Mouse (Mus musculus) heart, postnatal 14 days (tissue): ENCODE measurements around the gene Stx8. TPM values are rescaled to one million over a fixed set of nuclear protein-coding genes. Genes with fewer than 3 reads are reported as not detected.

Experiments
- DNase-seq, 2 experiments: peaks; one replicate each; pipeline ENCODE4 v3.0.0; 2021 to 2022
- intact Hi-C: fragments of 180-260 bp; cut with DNase I; formaldehyde crosslinking; loops from one replicate; pipeline ENCODE4 v1.15.1; 2025
- total RNA-seq, 2 experiments: library from RNA; stranded (reverse); gene quantifications; 2 replicates each; pipeline ENCODE4 v1.2.3; 2021

Gene Stx8
- total RNA-seq, 2 experiments from 2014 or later = 26.5 to 27.8 TPM

DNA sequence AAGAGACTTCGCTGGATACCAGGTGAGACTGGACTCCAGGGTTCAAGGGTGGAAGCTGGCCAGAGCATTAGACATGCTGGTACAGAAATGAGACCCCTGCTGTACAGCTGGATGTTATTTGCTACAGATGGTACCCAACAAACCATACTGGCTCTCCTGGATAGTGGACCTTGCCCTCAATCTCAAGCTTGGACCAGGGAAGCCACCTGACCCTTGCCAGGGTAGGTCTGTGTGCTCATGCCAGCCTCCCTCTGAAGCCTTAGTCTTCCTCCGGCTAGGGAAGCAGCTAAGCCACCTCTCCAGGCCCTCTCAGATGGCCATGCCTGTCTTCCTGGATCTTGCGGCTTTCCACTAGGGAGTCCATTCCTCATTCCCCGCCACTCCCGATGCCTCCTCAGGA, 244.7 kb downstream of the Stx8 start:
- no peak for DNase-seq
- intact Hi-C loops = loop anchor here (5.0 kb wide), 1 partner anchor 203 kb away; no protein-coding TSS in a partner anchor

DNA sequence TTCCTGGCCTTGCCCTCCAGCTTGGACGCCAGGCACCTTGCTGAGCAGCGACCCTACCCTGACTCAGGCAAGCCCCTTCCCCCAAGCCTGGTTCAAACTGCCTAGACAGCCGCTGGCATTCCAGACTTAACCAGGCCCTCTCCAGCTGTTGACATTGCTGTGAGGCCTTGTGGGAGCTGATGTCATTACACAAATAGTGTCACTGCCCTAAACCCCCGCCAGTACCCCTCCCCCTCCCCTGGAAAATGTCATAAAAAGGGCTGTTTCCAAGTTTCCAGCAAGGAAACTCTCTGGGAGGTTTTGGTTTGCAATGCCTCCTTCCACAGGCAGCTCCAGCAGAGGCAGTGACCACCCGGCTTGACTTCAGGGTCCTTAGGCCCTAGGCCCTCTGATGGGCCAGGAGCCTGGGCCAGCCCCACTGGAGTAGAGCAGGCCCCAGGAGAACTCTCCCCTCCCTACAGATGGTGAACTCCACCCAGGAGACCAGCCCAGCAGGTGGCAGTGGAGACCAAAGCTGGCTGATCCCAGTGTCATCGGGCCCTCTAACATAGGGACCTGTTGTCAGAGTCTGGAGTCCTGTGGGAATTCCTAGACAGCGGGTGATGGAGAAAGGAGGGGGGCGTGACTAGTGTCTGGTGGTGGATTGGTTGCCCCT, 246.1 kb downstream of the Stx8 start:
- DNase-seq = peak; percentile 73 to 76
- intact Hi-C loops = loop anchor here (2.0 to 5.0 kb wide), 2 partner anchors 197 to 205 kb away; no protein-coding TSS in a partner anchor

DNA sequence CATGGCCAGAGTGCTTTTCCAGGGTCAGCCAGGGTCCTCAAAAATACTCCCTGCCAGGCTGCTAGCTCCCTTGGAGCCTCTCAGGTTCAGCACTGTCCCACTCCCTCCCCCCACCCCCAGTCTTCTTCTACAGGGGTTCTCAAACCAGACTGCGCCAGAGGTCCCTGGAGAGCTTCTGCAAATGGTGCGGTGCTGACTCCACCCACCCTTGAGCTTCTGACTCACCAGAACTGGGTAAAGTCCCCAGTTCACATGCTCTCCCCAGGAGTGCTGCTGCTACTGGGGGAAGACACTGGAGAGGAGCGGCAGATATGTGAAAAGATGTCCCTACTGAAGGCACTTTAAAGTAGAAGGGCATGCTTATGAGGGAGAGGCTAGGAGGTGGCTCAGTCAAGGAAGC, 247.9 kb downstream of the Stx8 start:
- intact Hi-C loops = loop anchor here (2.0 to 5.0 kb wide), 2 partner anchors 195 to 207 kb away; no protein-coding TSS in a partner anchor

DNA sequence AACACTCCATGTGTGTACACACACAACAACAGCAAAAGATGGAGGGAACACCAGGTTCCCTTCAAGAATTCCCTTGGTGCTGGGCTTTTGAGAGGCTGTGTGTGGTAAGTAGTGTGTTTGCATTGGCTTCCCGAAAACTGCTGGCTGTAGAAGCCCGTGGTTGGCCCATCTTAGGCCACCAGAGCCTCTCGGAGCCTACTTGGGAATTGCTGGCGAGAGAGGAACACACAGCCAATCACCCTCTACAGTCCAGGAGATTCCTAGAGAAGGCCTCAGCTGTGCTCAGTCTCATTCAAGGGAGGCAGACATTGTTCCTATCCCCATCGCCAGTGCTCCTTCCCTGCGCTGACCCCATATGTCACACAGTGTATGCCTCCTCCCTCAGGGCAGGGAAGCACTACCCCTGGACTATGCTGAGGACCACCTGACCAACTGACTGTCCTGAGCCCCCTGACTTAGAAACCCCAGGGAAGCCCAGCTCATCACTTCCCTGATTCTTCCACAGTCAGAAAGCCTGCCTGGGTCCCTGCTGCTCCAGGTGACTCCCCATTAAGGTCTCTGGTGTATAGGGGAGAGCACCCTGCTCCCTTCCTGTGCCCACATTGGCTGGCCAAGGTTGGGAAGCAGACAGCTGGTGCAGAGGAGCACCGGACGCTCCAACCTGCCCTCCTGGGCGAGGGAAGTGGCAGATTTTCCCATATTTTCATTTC, 248.7 kb downstream of the Stx8 start:
- intact Hi-C loops = loop anchor here (5.0 kb wide), 1 partner anchor 207 kb away; no protein-coding TSS in a partner anchor
- DNase-seq = no peak

More for the DNA sequence above, 247.9 kb downstream of the Stx8 start:
- no peak for DNase-seq

DNA sequence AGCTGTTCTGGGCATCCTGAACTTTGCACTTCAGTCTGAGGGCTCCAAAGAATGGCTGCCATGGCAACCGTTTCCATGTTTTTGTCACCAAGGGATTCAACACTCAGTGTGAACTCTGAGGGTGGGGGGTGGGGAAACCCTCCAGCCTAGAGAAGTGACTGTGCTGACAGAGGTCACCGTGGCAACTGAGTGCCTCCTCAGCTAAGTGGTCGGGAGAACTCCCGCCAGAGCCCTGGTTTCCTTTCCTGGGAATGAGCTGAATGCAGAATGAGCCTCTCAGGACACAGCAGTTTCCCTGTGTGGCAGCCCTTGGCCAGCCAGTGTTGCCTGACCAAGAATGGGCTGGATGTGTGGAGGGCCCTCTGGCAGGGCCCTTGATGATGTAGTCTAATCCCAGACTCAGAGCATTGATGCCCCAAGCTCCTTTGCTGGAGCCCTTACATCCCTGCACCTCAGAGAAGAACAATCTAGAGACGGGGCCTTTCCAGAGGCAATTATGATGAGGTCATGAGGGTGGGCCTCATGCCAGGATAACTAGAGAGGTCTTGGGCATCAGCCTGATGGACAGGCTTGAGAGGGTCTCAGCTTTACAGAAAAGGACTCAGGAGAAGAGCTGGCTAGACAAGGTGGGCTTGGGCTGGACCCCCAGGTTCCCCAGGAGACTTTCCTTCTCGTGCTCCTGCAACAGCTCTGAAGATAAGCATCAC, 249.4 kb downstream of the Stx8 start:
- intact Hi-C loops = no loop called here

DNA sequence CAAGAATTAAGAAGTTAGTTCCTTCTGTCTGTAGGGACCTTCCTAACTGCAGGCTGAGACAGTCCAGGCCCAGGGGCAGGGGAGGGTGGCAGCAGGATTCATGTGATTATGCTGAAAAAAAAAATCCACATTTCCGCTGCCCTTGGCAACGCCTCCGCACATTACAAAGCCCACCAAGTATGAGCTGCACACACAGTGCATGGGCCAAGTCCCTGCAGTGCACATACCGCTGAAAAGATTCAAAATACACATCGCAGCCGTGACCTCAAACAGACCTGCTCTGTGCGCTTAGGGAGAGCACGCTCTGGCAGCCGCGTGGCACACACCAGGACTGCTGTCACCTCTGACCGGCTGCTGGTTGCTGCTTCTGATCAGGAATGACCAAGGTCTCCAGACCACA, 250.0 kb downstream of the Stx8 start:
- intact Hi-C loops = no loop called here
- no peak for DNase-seq

More for the DNA sequence above, 249.4 kb downstream of the Stx8 start:
- no peak for DNase-seq

DNA sequence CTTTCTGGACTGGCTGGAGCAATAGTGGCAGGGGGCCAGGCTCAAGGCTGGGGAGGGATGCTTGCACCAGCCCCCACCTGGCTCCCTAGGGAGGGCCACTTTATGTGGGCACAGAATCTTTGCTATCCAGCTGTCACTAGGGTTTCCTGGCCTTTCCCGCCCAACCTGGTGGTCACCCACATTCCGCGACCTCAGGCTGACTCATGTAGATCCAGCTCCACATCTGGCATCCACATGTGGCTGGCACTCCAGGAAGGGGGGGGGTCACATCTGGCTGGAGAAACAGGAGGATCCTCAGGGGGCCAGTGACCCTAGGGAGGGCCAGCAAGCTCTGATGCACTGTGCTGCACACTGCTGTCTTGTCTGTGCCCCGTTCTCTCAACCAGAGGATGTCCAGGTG, 254.7 kb downstream of the Stx8 start:
- intact Hi-C loops = no loop called here
- DNase-seq = no peak

DNA sequence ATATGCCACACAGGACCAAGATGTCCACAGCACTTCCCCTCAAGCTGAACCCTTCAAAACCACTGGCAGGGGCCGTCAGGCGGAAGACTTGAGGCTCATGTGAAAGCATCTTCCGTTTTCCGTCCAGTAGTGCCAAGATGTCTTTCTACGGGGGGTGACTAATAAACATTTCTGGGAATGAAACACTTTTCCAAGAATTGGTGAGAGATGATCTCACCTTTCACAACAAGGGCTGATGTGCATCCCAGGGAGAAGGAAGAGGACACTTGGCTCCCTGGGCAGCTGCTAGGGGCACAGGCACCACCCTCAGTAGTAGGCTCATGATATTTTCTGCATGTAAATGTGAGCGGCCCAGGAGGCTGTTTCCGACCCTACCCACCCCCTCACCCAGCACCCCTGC, 256.2 kb downstream of the Stx8 start:
- no peak for DNase-seq
- intact Hi-C loops = no loop called here

DNA sequence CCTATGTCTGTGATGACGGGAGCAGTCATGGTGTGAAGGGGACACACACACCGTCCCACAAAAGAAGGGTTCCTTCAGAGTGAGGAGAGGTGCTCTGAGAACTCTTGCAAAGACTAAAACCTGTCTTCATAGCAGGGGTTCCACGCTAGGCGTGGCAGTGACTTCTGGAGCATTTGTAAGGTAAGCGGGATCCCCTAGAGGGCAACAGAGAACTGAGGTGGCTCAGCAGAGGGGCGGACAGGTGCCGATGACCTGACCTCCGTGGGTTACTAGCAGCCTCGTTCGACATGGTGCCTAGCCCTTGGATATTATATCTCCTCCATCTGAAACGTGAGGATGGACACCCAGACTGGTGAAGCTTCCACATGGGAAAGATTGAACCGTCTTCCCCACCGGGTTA, 257.1 kb downstream of the Stx8 start:
- DNase-seq = no peak
- intact Hi-C loops = no loop called here

DNA sequence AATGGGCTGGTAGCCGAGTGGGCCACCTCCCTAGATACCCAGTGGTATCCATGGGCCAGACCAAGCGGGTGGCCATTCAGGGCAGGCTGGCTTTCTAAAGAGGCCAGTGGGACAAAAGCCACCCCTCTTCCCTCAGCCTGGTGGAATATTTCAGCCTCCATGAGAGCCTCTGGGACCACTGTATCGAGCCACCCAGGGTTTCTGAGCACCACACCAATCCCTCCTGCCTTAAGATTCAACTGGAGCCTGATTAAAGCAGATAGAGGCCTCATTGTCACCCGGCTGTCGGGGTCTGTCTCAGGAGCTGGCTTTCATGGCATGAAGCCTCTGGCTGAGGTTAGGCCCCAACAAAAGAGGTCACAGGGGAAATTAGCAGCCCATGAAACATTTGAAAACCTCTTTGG, 260.7 kb downstream of the Stx8 start:
- no peak for DNase-seq
- intact Hi-C loops = no loop called here

DNA sequence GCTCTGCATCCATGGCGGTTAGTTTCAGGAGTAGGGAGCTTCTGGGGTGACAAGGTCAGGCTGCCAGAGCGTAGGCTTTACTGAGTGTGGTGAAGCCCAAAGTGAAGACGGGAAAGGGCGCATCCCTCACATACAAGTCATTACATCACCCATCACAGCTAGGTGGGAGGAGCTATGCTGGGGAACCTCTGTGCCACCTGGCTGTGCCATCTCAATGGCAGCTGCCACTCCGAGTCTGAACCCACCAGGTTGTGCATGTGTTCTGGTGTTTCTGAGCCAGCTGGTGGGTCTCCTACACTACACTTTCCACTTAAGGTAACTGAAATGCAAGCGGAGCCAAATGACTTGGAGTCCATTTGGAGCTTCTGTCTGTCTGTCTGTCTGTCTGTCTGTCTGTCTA, 261.8 kb downstream of the Stx8 start:
- no peak for DNase-seq
- intact Hi-C loops = no loop called here

DNA sequence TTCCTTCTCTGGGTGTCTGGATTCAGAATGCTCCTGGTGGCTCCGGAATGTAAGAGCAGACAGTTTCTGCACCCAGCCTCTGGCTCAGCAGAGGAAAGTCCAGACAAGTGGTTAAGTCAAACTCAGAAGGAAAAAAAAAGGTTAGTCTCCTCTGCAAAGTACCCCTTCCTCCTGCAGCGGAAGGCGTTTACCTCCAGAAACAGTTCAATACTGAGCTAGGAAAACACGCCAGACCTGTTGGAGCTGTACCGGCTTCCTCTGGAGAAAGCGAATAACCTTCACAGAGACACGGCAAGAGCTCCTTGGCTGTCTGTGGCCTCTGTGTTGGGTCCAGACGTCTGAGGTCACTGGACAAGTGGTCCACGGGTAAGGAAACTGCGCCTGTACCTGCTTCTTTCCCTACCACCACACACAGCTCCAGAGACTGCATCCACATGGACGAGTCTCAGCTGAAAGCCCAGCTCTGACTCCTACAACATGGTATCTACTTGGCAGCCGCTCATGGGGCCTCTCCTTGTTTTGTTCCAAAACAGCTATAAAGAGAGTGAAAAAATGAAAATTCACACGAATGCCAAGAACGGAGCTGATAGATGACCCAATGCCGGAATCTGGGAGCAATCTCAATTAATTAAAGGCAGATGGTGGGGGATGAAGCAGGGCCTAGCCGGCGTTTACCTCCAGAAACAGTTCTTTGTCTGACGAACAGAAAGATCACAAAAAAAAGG, 263.1 kb downstream of the Stx8 start:
- intact Hi-C loops = no loop called here
- DNase-seq = no peak

DNA sequence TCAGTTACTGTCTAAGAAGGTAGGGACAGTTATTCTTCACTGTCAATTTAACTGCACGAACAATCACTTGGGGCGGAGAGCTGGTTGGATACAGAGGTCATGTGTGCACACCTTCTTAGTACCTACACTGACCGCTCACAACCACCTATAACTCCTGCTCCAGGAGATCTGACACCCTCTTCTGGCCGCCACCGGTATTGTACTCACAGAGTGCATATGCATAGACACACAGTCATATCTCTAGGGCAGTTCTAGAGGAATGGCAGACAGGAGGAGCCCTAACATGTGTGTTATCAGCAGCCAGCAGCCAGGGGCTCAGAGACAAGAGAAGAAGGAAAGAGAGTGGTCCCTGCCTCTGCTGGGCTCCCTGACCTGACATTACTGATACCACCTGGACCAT, 265.6 kb downstream of the Stx8 start:
- DNase-seq = no peak
- intact Hi-C loops = no loop called here

DNA sequence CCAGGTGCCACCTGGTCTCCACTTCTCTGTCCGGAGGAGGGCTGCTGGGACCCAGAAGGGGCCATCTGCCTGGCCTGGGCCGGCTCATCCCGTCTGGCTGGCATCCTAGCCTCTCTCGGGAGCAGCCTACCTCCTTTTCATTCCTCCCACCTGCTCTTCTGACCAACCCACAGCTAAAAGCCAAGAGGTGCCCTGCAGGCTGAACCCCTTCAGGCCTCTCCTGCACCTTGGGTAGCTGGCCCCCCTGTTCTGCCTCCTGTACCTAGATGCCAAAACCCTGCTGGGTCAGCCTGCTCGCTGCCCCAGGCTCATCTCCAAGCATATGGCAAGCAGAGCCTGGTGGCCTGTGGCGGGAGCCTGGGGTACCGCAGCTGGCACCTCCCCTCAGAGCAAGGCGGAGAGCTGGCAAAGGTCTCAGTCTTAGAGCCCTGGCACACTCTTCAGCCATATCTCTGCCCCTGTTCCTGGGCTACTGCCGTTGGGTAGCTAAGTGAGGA, 267.5 kb downstream of the Stx8 start:
- intact Hi-C loops = no loop called here
- DNase-seq = no peak

DNA sequence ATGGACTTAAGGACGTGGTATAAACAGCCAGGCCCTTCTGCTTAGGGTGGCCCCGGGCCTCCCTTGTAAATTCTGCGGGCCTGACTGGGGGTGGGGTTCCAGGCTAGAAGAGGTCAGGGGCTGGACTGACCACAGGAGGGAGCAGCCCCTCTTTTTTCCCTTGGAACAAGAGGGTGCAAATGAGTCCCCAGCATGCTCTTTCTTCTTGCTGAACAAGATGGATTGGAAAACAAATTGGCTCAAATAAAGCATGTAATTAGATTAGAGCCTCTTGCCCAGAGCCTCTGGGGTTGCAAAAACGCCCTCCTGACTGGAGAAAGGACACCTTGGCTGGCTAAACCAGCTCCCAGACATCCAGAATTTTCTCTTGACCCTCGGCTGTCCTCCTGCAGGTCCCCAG, 273.8 kb downstream of the Stx8 start:
- no peak for DNase-seq
- intact Hi-C loops = no loop called here

DNA sequence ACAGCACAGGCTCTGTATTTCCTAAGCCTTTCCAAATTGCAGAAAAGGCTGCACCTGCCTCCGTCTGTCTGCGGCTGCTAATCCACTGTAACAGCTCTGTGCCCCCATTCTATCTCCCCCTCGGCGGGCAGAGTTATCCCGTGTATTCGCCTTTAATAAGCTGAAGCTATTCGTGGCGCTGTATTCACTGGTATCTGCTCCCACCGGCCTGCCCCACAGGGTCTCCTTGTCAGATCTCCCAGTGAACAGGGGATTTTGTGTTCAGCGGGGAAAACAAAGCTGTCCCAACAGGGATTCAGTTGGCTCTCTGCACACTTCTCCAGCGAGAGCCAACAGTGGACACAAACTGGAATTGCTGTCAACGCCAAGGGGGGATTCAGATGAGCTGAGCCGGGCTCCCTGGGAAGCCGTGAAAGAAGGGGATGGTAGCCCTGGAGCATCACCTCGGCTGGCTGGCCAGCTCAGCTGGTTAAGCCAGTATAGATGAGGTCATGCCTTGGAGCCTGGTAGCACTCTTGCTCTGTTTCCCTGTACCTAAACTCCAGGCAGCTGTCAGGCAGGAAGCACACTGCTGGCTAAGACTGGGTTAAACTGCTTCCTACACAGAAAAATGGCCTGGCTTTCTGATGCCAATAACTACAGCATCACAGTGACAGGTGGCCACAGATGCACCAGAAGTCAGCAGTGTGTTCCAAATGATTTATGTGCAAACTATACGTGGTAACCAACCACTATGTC, 278.4 kb downstream of the Stx8 start:
- DNase-seq = peak in 1 of 2 experiments; percentile 15
- intact Hi-C loops = no loop called here

DNA sequence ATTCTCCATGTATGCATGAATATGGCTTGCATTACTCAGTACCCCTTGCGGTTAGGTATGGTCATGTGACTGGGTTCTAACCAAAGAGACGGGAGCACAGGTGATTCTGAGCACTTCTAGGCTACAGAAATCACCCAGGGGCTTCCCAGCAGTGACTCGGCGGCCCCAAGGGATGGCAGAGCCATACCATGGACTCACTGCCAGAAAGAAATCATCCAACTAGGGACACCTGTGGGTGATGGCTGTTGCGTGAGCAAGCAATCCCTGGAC, 278.9 kb downstream of the Stx8 start:
- no peak for DNase-seq
- intact Hi-C loops = no loop called here

DNA sequence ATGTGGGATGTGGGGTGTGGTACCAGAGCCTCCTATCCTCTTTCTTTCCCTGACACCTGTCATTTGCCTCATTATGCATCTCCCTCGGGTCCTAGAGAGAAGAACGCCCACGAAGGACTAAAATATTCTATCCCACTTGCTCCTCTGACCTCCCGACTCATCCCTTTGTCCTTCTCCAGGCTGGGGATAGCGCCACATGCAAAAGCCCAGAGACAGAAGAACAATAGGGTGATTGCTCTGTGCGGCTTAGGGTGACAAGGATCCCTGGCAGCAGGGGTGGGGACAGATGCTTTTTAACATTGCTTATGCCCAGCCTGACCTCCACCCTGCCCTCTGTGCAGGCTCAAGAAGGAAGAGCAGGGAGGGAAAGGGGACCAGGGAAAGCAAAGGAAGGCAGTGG, 281.9 kb downstream of the Stx8 start:
- intact Hi-C loops = no loop called here
- no peak for DNase-seq

DNA sequence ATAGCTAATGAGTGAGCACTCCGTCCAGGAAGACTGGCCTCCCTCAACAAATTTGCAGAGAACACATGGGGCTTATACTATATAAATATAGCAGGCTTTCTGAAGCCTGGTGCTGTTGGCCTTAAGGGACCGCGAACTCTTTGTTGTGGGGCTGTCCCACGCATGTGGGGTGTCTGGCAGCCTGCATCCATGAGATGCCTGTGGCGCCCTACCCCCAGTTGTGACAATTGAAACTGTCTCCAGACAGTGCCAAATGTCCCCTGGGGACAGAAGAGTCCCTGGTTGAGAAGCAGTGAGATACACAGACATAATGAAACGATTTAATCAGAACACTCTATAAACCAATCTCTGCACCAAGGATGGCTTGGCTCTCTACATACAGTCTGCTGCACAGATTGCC, 284.1 kb downstream of the Stx8 start:
- intact Hi-C loops = no loop called here

DNA sequence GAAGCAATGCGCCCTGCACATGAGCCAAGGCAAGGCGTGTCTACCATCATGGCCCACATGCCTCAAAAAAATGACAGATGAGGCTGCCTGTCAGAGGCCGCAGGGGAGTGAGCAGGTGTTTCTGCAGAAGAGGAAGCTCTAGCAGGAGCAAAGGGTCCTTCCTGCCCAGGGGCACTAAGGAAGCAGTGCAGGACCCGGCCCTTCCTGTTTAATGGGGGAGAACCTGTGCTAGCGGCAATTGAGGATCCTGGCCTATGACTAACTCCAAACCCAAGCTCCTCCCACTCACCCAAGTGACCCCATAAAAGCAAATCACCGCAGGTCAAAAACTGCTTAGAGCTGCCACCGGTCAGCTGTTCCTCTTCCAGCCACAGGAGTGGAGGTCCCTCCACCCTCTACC, 287.5 kb downstream of the Stx8 start:
- intact Hi-C loops = no loop called here
- no peak for DNase-seq

More for the DNA sequence above, 284.1 kb downstream of the Stx8 start:
- no peak for DNase-seq
